Mouse (Mus musculus): ENCODE results near the gene Atp8b2. TPM values are rescaled to one million over a fixed set of nuclear protein-coding genes. Genes with fewer than 3 reads are reported as not detected.

Atp8b2 gene
- total RNA-seq (2021), result 1 to 10 TPM; 5.2 to 5.5 TPM
- long read RNA-seq, experiment 1, full-length matches to known transcripts, result 3 of 8 reads
- long read RNA-seq, experiment 1, partial matches to known transcripts, result 4 of 8 reads
- long read RNA-seq, experiment 1, other reads (novel, unspliced or antisense), result 1 of 8 reads
- long read RNA-seq, experiment 2, full-length matches to known transcripts, result 2 of 3 reads
- long read RNA-seq, experiment 2, partial matches to known transcripts, result 1 of 3 reads
- long read RNA-seq, experiment 2, other reads (novel, unspliced or antisense), result 0 of 3 reads

GRCm38 (mm10) chr3:89963221-89963763 is at the start of gene Atp8b2:
Gene Atp8b2, minus strand, starts transcription at chr3:89963508.
- peak; percentile 38 for DNase-seq (ENCODE audit: low spot score)

DNA sequence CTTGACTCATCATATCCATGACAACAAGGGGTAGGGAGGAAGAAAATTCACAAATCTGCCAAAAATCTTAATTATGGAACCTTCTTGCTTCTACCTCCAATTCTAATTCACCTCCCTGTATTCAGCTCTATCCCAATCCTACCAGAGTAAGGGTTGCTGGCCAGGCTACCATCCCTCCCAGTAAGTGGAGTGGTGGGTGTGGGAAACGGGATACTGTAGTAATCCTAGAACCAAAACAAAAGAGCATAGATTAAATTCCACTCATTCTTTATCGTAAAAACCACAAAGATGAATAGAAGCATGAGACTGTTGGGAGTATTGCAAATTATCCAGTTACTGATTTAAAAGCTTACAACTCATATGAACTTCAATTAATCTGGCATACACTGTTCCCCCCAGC is 47.0 kb upstream of the Atp8b2 start:
- no peak for DNase-seq (ENCODE audit: low spot score)

DNA sequence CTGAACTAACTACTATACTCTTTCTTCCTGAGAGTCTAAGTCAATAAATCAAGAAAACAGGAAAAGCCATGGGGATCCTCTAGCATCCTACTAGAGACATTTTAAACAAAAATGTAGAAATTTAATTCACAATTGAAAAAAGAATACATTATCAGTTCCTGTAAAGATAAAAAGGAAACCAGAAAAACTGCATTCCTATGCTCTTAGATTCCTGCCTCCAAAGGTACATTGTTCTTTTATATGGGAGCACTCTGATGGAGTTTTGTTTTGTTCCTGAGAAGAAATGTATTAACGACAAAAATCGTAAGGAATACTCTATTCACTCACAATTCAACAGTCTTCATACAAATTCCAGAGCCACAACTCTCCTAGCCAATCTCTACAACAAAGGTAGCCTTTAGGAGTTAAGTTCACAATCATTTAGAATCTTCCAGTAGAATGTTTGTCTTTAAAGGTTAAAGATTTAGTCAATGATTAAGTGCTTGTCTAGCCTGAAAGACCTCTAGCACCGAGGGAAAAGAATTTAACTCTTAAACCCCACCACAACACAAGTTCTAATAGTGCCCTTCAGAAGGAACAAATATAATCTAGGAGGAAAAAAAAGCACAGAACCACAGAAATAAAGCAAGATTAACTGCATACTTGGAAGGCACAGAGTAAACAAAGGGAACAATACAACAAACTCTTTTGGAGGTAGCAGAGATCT is 40.9 kb upstream of the Atp8b2 start:
- no peak for DNase-seq (ENCODE audit: low spot score)

- no peak for DNase-seq (ENCODE audit: low spot score)
Observed at GRCm38 (mm10) chr3:89999830-90000229, 36.5 kb upstream of the Atp8b2 start.

GRCm38 (mm10) chr3:89999090-89999489 is 35.8 kb upstream of the Atp8b2 start:
- peak; percentile 7 for DNase-seq (ENCODE audit: low spot score)

GRCm38 (mm10) chr3:89998612-89999054 is 35.3 kb upstream of the Atp8b2 start, which contains the start of gene Hax1:
Gene Hax1, minus strand, starts transcription at chr3:89998780.
- DNase-seq (ENCODE audit: low spot score), result peak; percentile 93

- DNase-seq (ENCODE audit: low spot score), result no peak
Observed at GRCm38 (mm10) chr3:89997791-89998495, 34.6 kb upstream of the Atp8b2 start.

DNA sequence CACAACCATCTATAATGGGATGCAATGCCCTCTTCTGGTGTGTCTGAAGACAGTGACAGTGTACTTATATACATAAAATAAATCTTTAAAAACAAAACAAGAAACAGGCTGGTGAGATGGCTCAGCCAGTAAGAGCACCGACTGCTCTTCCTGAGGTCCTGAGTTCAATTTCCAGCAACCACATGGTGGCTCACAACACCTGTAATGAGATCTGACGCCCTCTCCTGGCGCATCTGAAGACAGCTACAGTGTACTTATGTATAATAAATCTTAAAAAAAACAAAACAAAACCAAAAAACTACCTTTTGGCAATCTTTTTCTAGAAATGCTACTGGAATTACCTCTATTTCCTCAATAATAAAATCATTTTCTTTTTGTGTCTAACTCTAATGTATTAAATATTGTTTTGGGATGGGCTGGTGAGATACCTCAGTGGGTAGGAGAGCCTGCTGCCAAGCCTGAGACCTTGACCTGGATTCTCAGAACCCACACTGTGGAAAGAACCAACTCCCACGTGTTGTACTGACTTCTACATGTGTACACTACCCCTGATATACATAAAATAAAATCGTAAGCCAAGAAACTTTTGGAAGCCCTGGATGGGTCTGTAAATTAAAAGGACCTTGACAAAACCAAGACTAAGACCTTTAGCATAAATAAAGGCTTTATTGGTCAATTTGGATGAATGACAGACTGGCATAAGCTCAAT is 31.7 kb upstream of the Atp8b2 start:
- no peak for DNase-seq (ENCODE audit: low spot score)

- DNase-seq (ENCODE audit: low spot score), result no peak
Observed at GRCm38 (mm10) chr3:89987822-89988221, 24.5 kb upstream of the Atp8b2 start.

DNA sequence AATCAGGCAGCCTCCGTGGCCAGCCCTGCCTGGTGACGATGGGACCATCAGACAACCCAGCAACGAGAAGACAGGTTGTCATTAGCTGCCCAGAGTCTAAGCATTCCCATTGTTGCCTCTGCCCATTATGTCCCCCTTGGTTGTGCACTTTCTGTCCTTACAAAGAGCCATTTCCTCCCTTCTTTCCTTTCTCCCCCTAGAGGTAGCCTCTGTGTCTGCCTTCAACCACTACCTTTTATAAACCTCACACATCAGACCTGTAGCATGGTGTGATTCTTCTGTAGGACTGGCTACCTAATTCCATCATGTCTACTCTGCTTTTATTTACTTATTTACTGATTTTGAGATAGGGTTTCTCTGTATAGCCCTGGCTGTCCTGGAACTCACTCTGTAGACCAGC is 23.9 kb upstream of the Atp8b2 start:
- no peak for DNase-seq (ENCODE audit: low spot score)

DNA sequence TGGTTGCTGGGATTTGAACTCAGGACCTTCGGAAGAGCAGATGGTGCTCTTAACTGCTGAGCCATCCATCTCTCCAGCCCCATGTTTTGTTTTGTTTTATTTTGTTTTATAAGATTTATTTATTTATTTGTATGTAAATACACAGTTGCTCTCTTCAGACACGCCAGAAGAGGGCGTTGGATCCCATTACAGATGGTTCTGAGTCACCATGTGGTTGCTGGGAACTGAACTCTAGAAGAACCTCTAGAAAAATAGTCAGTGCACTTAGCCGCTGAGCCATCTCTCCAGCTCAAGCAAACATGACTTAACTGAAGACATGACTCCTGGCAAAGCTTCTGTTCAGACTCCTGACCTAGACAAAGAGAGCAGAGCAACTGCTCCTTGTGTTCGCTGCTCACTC is 19.1 kb upstream of the Atp8b2 start:
- no peak for DNase-seq (ENCODE audit: low spot score)

GRCm38 (mm10) chr3:89976859-89977258 is 13.6 kb upstream of the Atp8b2 start:
- DNase-seq (ENCODE audit: low spot score), result no peak

DNA sequence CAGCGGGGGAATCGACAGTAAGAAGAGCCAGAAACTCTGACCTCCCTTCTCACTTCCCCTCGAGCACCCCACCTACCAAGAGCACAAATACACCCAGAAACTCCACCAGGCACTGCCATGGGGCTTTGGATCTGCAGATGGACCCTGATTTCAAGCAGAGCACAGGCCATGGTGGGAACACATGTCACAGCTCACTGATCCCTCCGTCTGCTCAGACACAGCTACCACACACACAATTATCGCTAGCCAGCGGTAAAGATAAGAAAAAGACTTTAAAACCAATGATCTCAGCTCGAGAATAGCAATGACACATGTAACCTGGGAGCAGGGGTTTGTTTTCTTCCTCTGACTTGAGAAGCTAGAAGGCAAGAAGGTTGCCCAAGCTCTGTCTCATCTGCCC is 5.2 kb upstream of the Atp8b2 start:
- DNase-seq (ENCODE audit: low spot score), result no peak

- DNase-seq (ENCODE audit: low spot score), result no peak
Observed at GRCm38 (mm10) chr3:89966946-89967345, 3.6 kb upstream of the Atp8b2 start.

DNA sequence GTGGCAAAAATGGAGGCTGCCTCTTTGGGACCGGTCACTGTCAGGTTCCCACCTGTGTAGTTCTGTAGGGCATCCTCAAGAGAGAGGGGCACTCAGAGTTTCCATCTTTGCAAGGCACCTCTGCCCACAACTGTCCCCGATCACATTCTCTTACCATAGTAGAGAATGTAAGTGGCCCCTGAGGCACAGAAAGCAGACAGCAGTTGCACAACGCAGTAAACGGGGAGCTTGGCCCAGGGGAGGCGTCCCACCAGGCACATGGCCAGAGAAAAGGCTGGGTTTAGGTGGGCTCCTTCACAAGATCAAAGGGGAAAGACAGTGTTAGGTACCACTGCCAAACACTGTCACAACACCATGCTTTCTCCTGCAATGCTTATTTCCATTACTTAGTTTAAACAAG is 2.7 kb upstream of the Atp8b2 start:
- no peak for DNase-seq (ENCODE audit: low spot score)

DNA sequence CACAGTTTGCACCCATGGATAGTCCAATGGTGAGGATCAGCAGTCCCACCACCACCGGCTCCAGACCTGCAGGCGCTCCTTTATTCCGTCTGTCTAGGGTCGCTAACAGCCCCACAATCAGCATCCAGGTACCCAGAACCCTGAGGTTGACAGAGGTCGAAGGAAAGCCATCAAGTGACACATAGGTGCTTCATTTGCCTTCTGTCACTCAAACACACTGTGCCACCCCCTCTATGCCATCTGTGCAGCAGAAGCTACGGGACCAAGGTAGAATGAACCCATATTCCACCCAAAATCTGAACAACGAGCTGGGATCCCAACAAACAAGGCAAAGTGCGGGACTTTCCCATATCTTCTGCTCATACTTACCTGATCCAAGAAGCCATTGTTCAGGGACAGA is 2.2 kb upstream of the Atp8b2 start:
- no peak for DNase-seq (ENCODE audit: low spot score)

DNA sequence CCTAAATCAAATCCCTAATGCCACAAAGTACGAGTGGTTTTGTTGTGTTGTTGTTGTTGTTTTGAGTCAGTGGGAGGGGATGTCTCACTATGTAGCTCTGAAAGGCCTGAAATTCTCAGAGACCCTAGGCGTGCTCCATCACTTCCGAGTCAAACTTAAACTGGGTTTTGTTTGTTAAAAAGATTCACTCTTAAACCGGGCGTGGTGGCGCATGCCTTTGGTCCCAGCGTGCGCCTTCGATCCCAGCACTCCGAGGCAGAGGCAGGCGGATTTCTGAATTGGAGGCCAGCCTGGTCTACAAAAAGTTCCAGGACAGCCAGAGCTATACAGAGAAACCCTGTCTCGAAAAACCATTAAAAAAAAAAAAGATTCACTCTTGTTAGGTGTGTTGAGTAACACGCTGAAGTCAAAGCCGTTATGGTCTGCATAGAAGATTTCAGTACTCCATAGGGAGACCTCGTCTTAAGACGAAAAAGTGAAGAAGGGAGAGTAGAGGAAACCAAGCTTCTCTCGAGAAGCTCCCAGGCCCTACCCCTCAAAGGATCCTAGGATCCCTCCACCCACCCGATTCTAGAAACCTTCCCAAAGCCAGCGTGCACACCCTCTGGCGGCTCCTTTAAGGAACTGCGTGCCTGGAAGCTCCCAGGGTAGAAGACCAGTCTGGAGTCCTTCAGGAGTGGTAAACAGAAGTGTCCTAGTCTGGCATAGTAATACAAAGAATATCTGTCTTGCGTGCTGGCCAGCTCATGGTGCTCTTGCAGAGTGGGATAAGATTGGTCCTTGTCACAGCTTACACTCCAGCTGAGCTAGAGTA is 825 bp upstream of the Atp8b2 start:
- DNase-seq (ENCODE audit: low spot score), result peak; percentile 67

DNA sequence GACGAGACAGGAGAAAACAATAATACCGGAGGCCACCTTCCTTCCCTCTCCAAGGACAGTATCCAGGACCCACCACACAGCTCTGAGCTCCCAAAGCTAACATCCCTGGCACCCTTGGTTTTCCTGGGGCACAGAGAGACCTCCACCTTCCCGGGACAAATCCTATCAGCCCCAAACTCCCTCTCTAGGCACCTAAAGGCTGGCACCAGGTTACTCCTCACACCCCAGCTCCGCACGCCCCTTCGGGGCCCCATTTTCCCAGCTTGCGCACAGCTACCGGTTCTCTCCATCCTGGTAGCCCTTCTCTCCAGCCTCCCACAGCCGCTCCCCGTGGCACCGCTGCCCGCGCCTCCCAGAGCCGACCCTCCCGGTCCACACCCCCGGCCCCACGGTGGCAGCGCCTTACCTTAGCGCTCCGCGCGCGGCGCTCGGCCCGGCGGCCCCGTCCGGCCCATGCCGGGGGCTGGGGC is 522 bp downstream of the Atp8b2 start:
- DNase-seq (ENCODE audit: low spot score), result no peak

DNA sequence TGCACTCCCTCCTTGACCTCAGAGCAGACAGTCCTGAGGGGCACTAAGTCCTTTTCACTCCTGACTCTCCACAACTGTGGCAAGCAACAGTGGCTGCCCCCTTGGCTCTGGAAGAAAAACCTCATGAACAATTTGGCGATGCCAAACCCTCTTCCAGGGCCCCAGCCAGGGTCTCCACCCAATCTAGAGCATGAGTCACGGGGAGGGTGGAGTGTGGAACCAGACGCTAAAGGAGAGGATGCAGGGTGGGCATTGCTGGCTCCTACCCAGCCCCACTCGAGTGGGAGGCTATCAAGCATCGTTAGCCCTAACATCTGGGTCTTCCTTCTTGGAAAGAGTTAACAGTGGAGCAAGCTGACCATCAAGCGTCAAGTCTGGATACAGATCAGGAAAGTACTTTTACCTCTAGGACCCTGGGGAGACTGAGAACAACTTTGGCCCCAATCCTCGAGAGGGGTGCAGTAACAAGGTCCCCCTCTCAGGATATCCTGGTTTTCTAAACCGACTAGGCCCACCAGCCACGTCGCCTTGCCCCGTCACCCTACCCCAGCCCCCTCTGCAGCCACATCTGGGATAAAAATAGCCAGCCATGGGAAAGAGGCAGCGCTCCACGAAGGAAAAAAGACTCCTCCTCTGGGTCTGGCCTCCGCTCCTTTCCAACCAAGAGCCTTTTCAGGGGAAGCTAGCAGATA is 1.1 kb downstream of the Atp8b2 start:
- peak; percentile 44 for DNase-seq (ENCODE audit: low spot score)

DNA sequence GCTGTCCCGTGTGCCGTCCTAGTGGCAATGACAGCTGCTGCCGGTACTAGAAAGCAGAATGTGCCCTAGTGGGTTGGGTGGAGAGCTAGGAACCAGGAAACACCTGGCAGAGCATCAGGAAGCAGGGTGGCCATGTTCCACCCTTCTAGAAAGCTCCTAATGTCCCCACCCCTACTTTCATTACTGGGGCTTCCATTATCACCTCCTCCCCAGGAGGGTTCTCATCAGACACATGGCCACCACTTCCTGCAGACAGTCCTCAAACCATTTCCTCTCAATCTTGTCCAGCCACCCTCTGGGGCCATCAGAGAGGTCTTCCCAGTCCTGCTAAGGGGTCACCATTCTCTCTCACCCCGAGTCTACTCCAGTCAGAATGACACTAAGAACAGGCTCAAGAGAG is 1.9 kb downstream of the Atp8b2 start:
- no peak for DNase-seq (ENCODE audit: low spot score)

Measured in gastrocnemius, adult 18-20 months (tissue).